Mouse (Mus musculus) kidney, embryonic 16.5 days (tissue): ENCODE measurements around the gene Tmem164. TPM values are rescaled to one million over a fixed set of nuclear protein-coding genes. Genes with fewer than 3 reads are reported as not detected.

ENCODE experiments used
- ATAC-seq: fragments of 200-750 bp; cut with Nextera tagmentation; 2 replicates; pipeline ENCODE4 v1.8.0; 2017; ENCODE audit warnings: moderate TSS enrichment; ENCODE audit not compliant: low FRiP score, low TSS enrichment
- H3K27ac ChIP-seq: fragments of 300-500 bp; sonication (generic); 2 replicates; pipeline ENCODE4 v1.5.1; 2014; ENCODE audit warnings: low read length
- H3K27me3 ChIP-seq: fragments of 300-500 bp; sonication (generic); 2 replicates; pipeline ENCODE4 v1.6.1; 2014; ENCODE audit warnings: low read length, control low read depth, mixed read lengths; ENCODE audit not compliant: insufficient read depth
- H3K36me3 ChIP-seq: fragments of 300-500 bp; sonication (generic); 2 replicates; pipeline ENCODE4 v1.6.1; 2014; ENCODE audit warnings: low read length, control low read depth, mixed read lengths; ENCODE audit not compliant: insufficient read depth
- H3K4me1 ChIP-seq: fragments of 300-500 bp; sonication (generic); 2 replicates; pipeline ENCODE4 v1.6.1; 2014; ENCODE audit warnings: low read length, control low read depth, mixed read lengths; ENCODE audit not compliant: insufficient read depth
- H3K4me2 ChIP-seq: fragments of 300-500 bp; sonication (generic); replicated peaks from 2 replicates; pipeline ENCODE4 v1.6.1; 2014; ENCODE audit warnings: low read depth, low read length
- H3K4me3 ChIP-seq: fragments of 300-500 bp; sonication (generic); 2 replicates; pipeline ENCODE4 v1.5.1; 2014; ENCODE audit warnings: mild to moderate bottlenecking, low read length
- H3K9ac ChIP-seq: fragments of 300-500 bp; sonication (generic); replicated peaks from 2 replicates; pipeline ENCODE4 v1.6.1; 2014; ENCODE audit warnings: low read length
- H3K9me3 ChIP-seq: fragments of 300-500 bp; sonication (generic); 2 replicates; pipeline ENCODE4 v1.6.1; 2016; ENCODE audit warnings: low read length, control low read depth
- WGBS: fragments of 180-500 bp; shearing (Covaris S2); extraction: QIAGEN DNeasy Blood & Tissue Kit; methylation state at CpG from one replicate; pipeline ENCODE4 v1.1.7; 2014; 5-methylcytosine and 5-hydroxymethylcytosine counted together
- polyA plus RNA-seq: library from polyadenylated mRNA; unstranded; fragments of >200 nt; fragmentation: Nextera tagmentation; extraction: Ambion mirVana; gene quantifications from 2 replicates; pipeline ENCODE4 v1.2.1, GENCODE M21; 2015

Tmem164 gene
- polyA plus RNA-seq, 1 experiment from 2014 or later: 56.4 TPM

DNA sequence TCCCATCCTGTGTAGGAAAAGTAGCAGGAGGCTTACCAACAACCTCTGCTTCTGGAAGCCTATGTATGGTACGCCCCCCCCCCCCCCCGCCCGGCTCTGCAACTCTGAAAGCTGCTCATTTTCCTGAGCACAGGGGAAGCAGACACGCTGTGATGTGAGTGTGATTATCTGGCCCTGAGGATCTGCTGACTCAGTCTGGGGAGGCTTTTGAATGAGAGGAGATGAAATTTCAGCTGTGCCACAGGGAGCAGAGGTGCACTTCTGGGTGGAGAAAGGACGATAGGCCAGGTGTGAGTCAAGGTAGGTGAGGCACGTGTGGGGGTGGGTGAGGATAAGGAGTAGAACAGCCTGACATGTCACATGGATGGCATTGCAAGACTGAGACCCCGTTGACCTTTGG is 82.1 kb downstream of the Tmem164 start:
- H3K36me3 ChIP-seq: 0 out of 2 replicates have a peak, but pooled peaks cover 2% of the 10 kb centered on the region
- H3K27ac ChIP-seq: no peak overlapping the region
- ATAC-seq: no peak
- H3K27me3 ChIP-seq: peaks cover 11% of the 10 kb centered on the region; the same call in 1 of the 2 replicates
- H3K9ac ChIP-seq: no peak overlapping the region
- H3K4me2 ChIP-seq: no peak overlapping the region
- 76% methylated on average over 7 of the region's 7 CpGs for WGBS
- no peaks in the 10 kb centered on the region for H3K4me1 ChIP-seq
- H3K4me3 ChIP-seq: no peak overlapping the region
- H3K9me3 ChIP-seq: no peaks in the 10 kb centered on the region

DNA sequence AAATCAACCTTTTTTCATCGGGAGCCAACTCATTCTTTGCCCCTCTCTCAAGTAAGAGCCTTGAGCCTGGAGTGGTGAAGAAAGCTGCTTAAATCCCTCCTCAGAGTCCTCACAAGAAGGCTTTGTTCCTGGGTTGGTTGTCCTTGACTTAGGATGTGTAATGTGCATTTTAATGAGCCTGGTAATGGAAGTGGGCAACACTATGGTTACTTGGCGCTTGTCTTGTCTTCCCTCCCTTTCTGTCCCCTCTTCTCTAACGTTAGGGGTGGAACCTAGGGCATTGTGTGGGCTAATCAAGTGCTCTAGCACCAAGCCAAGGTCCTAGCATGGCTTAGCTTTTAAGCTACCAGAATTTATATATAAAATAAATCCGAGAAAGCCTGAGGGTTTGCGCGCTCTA is 88.5 kb downstream of the Tmem164 start:
- Histone ChIP-seq H3K27ac (no peak overlapping the region), H3K4me1 (no peaks in the 10 kb centered on the region), H3K4me2 (no peak overlapping the region), H3K36me3 (0 out of 2 replicates have a peak, but pooled peaks cover 11% of the 10 kb centered on the region), H3K9ac (no peak overlapping the region), H3K27me3 (peaks cover 11% of the 10 kb centered on the region; the same call in 1 of the 2 replicates), H3K4me3 (no peak overlapping the region), H3K9me3 (no peaks in the 10 kb centered on the region)
- ATAC-seq: no peak
- WGBS: 91% methylated on average over 6 of the region's 6 CpGs

DNA sequence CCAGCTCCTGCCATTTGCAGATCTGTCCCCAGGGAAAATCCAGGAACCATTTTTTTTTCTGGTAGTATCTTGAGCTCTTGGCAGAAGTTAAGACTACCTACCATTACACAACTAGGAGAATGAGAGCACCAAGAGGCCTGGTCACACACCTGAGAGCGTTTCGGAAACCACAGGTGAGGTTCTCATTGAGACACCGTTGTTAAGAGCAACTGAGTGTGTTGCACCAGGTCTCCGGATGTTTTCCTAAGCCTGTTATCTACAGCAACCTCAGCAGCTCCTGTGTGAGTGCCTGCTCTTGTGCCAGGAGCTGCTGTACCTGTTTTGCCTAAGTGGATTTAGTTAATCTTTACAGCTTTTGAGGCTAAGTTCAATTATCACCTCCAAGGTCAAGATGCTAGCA is 92.5 kb downstream of the Tmem164 start:
- Histone ChIP-seq H3K9ac (no peak overlapping the region), H3K36me3 (0 out of 2 replicates have a peak, but pooled peaks cover 11% of the 10 kb centered on the region), H3K27me3 (peaks cover 11% of the 10 kb centered on the region; the same call in 1 of the 2 replicates), H3K4me1 (no peaks in the 10 kb centered on the region), H3K9me3 (no peaks in the 10 kb centered on the region), H3K4me2 (no peak overlapping the region), H3K27ac (no peak overlapping the region), H3K4me3 (no peak overlapping the region)
- ATAC-seq: no peak
- 90% methylated on average over 4 of the region's 4 CpGs for WGBS

DNA sequence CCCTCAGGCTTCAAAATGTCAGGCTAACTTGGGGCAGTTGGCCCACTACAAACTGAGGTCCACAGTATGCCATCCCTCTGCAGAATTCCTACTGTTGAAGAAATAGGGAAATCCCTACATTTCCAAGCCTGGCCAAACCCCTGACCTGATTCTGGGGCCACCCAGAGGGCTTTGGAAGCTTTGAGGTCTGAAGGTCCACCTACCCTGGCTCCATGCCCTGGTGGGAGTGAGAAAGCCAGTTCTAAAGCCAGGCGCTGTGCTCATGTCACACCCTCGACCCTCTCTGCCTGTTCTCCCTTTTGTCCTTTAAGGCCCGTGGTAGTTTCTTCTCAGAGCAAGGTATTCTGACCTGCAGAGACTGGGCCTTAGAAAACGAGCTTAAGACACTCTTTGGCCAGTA is 94.9 kb downstream of the Tmem164 start:
- 80% methylated on average over 4 of the region's 4 CpGs for WGBS
- Histone ChIP-seq H3K9ac (no peak overlapping the region), H3K4me3 (no peak overlapping the region), H3K9me3 (no peaks in the 10 kb centered on the region), H3K4me2 (no peak overlapping the region), H3K27ac (no peak overlapping the region), H3K4me1 (no peaks in the 10 kb centered on the region), H3K27me3 (peaks cover 11% of the 10 kb centered on the region; the same call in 1 of the 2 replicates), H3K36me3 (0 out of 2 replicates have a peak, but pooled peaks cover 11% of the 10 kb centered on the region)
- ATAC-seq: no peak

DNA sequence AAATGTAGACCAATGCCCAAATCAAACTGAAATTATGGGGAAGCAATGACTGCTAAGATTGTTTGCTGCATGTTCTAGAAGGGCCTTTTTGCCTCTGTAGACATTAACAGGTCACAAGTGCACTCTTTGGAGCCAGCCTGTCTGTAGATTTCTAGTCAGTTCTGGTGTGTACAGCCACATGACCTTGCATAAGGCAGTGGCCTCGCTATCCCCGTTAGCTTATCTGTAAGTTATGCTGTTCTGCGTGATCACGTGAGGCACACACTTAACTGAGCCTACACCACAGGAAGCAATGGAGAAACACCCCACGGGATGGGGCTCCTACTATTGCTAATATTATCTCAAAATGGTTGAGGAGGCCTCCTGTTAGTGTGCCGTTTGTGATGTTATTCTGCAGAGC is 97.4 kb downstream of the Tmem164 start:
- H3K36me3 ChIP-seq: 0 out of 2 replicates have a peak, but pooled peaks cover 8% of the 10 kb centered on the region
- H3K9ac ChIP-seq: no peak overlapping the region
- H3K4me3 ChIP-seq: no peak overlapping the region
- ATAC-seq: 0 out of 2 replicates have a peak, but pooled peaks have one; percentile 35
- no peaks in the 10 kb centered on the region for H3K9me3 ChIP-seq
- no peaks in the 10 kb centered on the region for H3K4me1 ChIP-seq
- peaks cover 6% of the 10 kb centered on the region; the same call in 1 of the 2 replicates for H3K27me3 ChIP-seq
- WGBS: 74% methylated on average over 6 of the region's 6 CpGs
- no peak overlapping the region for H3K4me2 ChIP-seq
- no peak overlapping the region for H3K27ac ChIP-seq

DNA sequence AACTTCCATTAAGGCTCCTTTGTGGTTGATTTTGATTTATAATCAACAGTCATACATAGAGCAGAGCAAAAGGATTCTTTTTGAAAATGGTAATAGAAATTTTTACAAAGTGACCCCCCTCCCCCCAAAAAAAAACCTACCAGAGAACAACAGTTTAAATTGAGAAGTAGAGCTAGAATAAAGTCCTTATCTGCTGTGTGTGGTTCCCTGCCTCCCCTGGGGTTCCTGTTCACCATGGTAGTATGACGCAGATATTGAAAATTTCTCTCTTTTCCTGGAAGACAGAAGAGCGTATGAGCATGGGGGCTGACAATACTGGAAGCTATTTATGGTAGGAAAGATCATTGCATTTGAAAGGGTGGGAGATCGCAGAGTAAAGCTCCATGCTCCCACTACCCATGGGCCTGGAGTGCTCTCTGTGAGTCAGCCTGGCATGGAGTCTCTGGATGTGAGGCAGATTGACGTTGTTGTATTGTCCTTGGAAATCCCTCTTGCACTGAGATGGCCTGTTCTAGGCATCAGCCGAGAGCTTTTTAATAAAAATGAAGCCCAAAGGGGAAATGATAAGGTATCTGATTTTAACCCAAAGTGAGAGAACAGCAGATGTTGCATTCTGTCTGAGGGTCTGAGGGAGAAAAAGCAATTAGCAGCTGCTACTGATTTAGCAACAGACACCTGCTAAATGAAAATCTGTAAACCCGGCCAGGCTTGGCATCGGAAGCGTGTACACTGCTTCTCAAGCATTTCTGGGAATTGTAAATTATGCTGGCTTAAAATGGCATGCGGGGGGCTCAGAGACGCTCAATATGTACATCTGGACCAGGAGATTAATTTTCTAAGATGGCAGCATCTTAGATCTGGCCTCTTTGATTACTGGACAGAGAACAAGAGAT is 105.2 kb downstream of the Tmem164 start:
- Histone ChIP-seq H3K27me3 (peaks cover 10% of the 10 kb centered on the region; the same call in 1 of the 2 replicates), H3K9ac (no peak overlapping the region), H3K27ac (no peak overlapping the region), H3K9me3 (no peaks in the 10 kb centered on the region), H3K4me2 (no peak overlapping the region), H3K4me3 (no peak overlapping the region), H3K4me1 (no peaks in the 10 kb centered on the region), H3K36me3 (0 out of 2 replicates have a peak, but pooled peaks cover 9% of the 10 kb centered on the region)
- 87% methylated on average over 10 of the region's 10 CpGs for WGBS
- ATAC-seq: no peak

DNA sequence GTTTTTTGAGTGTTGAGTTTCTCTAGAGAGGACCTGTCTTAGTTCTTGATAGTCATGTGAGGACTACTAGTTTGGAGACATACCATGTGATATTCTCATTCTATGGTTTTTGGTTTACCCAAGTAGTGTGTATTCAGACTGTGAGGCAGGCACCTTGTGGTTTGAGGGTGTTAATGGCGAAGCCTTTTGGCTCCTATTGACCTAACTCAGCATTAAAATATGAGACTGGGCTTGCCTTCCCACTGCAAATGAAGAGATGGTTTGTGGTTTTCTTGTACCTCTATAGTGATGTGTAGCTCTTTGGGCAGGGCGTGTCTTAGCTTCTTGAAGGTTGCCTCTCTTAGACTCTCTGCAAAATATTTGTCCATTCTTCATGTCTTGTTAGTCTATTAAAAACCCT is 111.0 kb downstream of the Tmem164 start:
- Histone ChIP-seq H3K4me1 (no peaks in the 10 kb centered on the region), H3K4me2 (no peak overlapping the region), H3K27ac (no peak overlapping the region), H3K4me3 (no peak overlapping the region), H3K27me3 (peaks cover 5% of the 10 kb centered on the region; the same call in 1 of the 2 replicates), H3K36me3 (no peaks in the 10 kb centered on the region), H3K9me3 (no peaks in the 10 kb centered on the region), H3K9ac (no peak overlapping the region)
- 94% methylated on average over 2 of the region's 2 CpGs for WGBS
- ATAC-seq: no peak

DNA sequence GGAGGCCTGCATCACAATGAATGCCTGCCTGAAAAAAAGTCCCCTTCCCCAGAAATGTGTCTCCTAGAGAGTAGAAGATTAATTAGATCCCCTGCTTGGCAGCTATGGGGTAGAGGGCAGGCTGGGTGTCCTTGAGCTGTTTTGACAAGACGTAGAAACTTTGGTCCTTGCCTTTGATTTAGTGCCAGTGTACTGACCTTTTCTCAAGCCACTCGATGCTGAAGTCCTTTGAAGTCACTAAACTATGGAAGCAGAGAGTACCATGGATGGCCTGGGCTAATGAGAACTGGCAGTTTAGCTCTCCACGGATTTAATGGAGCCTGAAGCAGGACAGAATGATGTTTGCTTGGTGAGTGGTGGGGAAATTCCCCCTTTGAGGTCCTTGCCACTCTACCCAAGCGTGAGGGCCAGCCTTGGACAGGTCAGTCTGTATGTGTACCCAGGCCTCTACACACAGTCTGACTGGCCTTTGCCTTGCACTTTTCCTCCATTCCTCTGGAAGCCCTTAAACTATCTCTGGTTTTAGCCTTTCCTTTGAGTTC is 112.9 kb downstream of the Tmem164 start:
- no peak overlapping the region for H3K9ac ChIP-seq
- 36% methylated on average over 4 of the region's 4 CpGs for WGBS
- no peak overlapping the region for H3K4me3 ChIP-seq
- no peaks in the 10 kb centered on the region for H3K9me3 ChIP-seq
- no peak overlapping the region for H3K27ac ChIP-seq
- H3K36me3 ChIP-seq: 0 out of 2 replicates have a peak, but pooled peaks cover under 1% of the 10 kb centered on the region
- H3K4me2 ChIP-seq: no peak overlapping the region
- no peaks in the 10 kb centered on the region for H3K4me1 ChIP-seq
- ATAC-seq: peak; percentile 84
- peaks cover 5% of the 10 kb centered on the region; the same call in 1 of the 2 replicates for H3K27me3 ChIP-seq

DNA sequence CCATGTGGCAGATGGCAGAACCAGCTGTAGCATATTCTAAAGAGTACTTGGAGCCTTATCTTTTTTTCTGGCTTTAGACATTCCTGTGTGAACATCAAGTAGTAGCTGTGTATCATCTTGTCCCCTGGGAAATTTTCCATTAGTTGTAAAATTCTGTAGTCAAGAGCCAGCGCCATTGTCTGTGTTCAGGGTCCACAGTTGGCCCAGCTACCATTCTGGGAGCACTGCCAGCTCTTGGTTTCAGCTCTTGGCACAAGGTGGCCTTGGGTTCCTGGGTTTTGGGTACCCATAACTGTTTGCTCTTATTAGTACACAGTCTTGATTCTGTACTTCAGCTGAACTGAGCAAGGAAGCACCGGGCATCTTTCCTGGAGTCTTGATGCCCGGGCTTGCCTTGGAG is 123.4 kb downstream of the Tmem164 start:
- Histone ChIP-seq H3K4me3 (no peak overlapping the region), H3K36me3 (no peaks in the 10 kb centered on the region), H3K9me3 (no peaks in the 10 kb centered on the region), H3K4me1 (peaks cover 5% of the 10 kb centered on the region; the same call in 1 of the 2 replicates), H3K9ac (no peak overlapping the region), H3K27me3 (no peaks in the 10 kb centered on the region; the same call in 1 of the 2 replicates), H3K4me2 (no peak overlapping the region), H3K27ac (no peak overlapping the region)
- 94% methylated on average over 3 of the region's 3 CpGs for WGBS
- no peak for ATAC-seq
